Mouse (Mus musculus) liver, adult 2 months (tissue): ENCODE data around the gene Arid2.

ENCODE experiments used
- CTCF ChIP-seq: fragments of 200-500 bp; IDR thresholded peaks from 2 replicates; pipeline ENCODE4 v1.5.1; 2011; ENCODE audit warnings: low read depth, low read length, control low read depth
- POLR2A ChIP-seq: fragments of 200-500 bp; IDR thresholded peaks from 2 replicates; pipeline ENCODE4 v1.6.1; 2011; ENCODE audit warnings: low read length, control low read depth; ENCODE audit not compliant: insufficient read depth; ENCODE audit errors: extremely low read depth

GRCm38 (mm10) chr15:96360614-96361013, 73.3 kb downstream of the Arid2 start:
- TF ChIP-seq CTCF (no peak), POLR2A (no peak)
